Mouse (Mus musculus) layer of hippocampus, adult 9-10 months (tissue): ENCODE data around the gene Mad2l2.

Source experiments
- DNase-seq: peaks from one replicate; pipeline ENCODE4 v3.0.0; 2022; ENCODE audit warnings: low spot score

The Mad2l2 gene

DNA sequence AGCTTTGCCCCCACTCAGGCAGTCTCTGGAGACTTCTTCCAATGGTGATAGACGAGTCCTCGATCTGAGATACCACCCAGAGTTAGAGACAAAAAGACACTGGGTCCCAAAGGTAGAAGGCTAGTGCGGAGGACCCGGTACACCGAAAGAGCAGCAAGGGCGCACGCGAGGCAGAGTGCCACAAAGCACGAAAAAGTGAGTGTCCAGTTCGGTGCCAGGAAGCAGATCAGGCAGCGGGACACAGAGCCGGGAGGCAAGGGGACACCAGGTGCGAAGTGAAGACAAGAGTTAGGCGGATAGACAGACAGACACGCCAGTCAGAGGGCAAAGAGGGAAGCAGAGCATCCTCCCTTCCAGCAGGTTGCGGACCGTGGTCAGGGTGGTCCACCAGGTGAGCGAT, at the start of gene Mad2l2:
Mad2l2 (plus strand) TSS at position 252 of the 400 bp plus-strand sequence.
- DNase-seq = no peak

DNA sequence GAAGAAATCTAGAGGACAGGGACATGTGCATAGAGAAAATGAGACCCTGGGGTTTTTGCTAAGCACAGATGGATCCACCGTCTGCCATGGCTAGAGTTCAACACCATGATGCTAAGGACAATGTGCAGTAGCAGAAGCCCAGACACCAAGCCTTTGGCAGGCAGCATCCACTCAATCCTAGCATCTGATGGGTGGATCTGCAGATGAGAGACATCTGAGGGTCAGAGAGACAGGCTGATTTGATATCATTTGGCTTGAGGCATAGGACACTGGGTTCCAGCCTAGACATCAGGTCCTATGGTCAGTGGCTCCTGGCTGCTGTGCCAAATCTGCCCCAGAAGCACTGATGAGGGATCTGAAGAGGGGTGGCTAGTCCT, 49.6 kb upstream of the Mad2l2 start:
- DNase-seq = no peak

GRCm38 (mm10) chr4:148081201-148081600, 49.0 kb upstream of the Mad2l2 start:
- no peak for DNase-seq

GRCm38 (mm10) chr4:148082257-148083044, 47.7 kb upstream of the Mad2l2 start:
- DNase-seq = no peak

GRCm38 (mm10) chr4:148083176-148083899, 46.8 kb upstream of the Mad2l2 start:
- DNase-seq = no peak

DNA sequence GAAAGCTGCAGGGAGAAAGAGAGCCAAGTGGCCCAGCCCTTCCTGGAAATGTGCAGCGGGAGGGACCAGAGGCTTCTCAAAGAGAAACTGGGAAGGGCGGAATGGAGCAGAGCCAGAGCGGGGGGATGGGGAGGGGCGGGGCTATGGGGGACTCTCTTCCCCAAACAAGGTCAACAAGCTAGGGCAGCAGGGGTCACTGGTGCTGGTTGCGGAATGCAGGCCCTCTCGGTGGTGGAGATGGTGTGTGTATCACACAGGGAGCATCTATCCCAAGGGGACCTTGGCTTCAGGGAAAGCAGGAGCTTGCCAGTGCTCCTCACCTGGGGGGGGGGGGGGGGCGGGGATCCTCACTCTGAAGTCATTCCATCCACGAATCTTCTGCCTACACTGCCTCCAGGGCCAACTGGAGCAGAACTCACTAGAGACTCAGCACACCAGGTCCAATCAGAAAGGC, 45.9 kb upstream of the Mad2l2 start:
- no peak for DNase-seq

DNA sequence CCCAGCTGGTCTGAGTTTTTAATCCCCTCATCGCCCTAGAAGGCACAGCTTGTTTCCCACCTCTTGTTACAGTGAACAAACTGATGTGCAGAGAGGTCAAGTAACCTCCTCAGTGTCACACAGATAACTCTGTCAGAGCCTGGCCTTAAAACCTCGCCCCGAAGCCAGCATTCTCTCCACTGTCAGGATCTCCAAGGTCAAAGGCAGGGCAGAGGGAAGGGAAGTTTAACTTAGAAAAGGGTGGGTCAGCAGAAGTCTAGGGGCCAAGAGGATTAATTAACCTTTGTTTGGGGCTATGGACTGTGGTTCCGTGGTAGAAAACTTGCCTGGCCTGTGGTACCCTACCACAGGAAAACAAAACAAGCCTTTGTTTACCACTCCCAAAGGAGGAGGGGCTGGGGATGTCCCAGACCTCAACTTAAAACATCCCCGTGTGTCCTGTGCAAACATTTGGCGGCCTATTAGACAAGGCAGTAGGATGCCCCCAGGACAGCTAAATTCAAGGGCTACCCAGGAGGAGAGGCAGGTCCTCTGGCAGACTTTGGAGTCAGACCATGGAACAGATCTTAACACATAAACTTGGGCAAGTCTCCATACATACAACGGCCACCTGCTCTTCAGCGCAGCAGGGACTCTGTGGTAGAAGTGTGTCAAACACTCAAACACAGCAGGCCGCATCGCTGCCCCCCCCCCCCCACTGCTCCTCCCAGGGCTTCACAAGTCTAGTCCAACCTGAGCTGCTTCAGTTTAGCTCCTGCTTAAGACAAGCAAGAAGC, 44.9 kb upstream of the Mad2l2 start:
- DNase-seq = no peak

- no peak for DNase-seq
These were observed 44.3 kb upstream of the Mad2l2 start for GRCm38 (mm10) chr4:148085907-148086305.

GRCm38 (mm10) chr4:148087091-148087906, 42.9 kb upstream of the Mad2l2 start:
- DNase-seq = no peak

DNA sequence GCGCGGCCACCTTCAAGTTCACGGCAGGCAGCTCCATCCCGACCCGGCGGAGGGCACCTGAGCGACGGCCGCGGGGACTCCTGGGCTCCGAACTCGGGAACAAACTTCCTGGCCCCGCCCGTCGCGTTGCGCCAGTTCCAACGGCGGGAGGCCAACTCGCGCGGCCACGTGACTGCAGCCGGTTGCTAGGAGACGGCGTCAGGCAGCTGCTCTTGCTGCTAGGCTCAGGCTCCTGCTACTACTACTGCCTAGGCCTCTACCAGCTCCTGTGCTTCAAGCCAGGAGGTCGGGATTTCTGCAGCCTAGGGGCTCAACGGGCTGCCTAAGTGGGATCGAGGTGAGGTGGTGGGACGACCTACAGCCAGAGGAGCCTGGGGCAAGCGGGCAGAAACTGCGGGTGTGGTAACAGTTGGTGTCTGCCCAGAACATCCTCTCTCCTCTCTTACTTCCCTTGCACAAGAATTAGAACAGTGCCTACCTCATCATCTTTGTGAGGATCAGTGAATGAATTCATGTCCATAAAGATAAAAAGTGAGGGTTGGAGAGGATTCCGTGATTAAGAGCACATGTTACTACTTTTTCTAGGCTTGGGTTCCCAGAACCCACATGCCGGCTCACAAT, 42.2 kb upstream of the Mad2l2 start, which contains the start of gene Agtrap:
Agtrap (minus strand) TSS at position 125 of the 621 bp plus-strand sequence.
- peak; percentile 82 for DNase-seq

DNA sequence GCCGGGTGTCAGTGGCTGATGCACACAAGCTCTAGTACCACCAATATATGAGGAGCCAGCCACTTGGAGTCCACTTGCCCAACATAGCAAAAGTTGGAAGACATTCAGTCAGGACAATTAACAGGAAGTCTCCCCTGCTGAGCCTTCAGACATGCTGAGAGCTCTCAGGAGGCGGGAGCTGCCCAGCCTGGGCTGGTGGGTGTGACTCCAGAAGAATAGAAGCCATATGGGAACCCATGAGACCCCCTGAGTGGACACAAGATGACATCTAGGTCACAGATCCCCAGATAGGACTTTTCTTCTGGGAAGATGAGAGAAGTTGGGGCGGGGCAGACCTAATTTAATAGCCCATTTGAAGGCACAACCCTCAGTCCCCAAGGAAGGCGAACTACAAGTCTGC, 41.0 kb upstream of the Mad2l2 start:
- DNase-seq = no peak

GRCm38 (mm10) chr4:148091181-148091580, 39.0 kb upstream of the Mad2l2 start:
- no peak for DNase-seq

- DNase-seq = no peak
These were observed 37.5 kb upstream of the Mad2l2 start for GRCm38 (mm10) chr4:148092551-148093271.

DNA sequence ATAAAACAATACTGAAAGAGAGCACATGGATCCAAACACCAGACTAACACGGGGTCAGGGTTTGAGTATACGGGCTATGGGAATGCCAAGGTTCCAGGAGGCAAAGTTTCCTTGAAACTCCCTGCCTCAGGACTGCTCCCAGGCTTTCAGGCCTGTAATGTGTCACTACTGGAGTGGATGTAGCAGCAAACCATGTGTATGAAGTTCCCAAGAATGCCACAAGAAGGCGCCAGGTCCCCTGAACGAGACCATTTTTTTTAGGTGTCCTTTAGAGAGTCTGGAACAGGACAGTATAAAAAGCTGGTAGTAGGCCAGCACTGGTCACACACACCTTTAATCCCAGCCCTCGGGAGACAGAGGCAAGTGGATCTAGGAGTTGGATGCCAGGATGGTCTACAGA, 36.0 kb upstream of the Mad2l2 start:
- no peak for DNase-seq

- no peak for DNase-seq
These were observed 35.1 kb upstream of the Mad2l2 start for GRCm38 (mm10) chr4:148095081-148095480.

DNA sequence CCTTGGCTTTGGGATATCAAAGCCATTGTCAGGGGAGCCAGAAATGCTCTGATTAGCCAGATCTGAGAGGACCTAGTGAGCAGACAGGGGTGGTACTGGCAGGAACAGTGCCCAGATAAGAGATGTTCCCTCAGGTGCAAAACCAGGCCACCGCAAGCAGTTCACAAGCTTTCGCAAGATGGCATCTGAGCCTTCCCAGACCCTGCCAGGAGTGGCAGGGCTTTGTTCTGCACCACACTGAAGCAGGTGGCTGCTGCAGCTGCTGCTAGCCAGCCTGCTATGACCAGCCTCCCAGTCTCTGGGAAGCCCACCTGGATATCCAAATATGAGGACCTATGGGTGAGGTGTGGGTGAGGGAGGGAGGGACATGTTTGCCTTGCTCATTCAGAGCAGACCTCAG, 32.2 kb upstream of the Mad2l2 start:
- DNase-seq = no peak

DNA sequence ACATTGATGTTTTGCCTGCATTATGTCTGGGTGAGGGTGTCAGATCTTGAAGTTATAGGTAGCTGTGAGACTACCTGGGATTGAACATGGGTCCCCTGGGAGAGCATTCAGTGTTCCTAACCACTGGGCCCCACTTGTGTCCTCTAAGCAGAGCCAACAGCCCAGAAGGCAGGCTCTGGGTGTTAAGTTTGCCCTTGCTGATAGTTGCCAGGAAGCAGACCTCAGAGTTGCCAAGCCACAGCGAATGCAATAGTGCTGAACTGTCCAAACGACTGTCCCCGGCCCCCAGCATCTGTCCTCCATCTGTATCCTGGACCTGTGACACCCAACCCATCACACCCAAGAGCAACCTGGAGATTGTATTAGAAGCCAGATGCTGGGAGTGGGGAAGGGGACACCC, 31.5 kb upstream of the Mad2l2 start:
- DNase-seq = no peak

DNA sequence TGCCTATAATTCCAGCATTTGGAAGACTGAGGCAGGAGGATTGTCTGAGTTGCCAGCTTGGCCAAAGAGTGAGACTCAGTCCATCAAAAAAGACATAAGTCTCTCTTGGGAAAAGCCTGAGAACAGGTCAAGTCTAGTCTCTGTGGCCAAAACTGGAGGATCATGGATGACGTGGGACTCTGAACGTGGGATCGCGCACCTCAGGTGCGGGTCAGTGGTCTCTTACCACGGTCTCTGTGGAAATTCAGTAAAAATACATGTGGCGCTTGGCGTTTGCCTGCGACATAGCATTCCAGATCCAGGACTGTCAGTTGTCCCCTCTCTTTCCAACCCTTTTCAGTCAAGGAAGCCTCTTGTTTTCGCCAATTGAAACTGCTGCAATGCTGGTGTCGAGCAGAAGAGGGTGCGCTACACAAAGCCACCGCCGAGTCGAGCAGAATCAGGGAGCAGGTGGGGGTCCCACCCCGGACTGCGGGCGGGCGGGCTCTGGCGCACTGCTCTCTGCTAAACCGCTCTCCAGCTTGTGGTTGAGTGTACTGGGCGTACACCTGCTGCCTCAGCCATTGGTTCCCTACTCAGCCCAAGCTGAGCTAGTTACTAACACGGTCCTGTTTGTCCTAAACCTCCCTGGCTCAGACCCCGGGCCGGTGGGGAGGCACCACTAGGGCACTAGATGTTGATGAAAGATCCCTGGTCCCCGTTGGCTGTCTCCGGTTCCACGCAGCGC, 28.2 kb upstream of the Mad2l2 start:
- DNase-seq = peak; percentile 46

GRCm38 (mm10) chr4:148104146-148104545, 26.0 kb upstream of the Mad2l2 start:
- DNase-seq = no peak
